Mouse (Mus musculus) hindlimb bud, embryonic 11.5 days (tissue): ENCODE data around the gene Bahcc1.

Experiments
- DNase-seq: peaks from one replicate; pipeline ENCODE4 v3.0.0-alpha.2; 2012; ENCODE audit warnings: low read depth, low spot score; ENCODE audit errors: extremely low spot score

Gene Bahcc1

GRCm38 (mm10) chr11:120311561-120311960 lies 78.8 kb downstream of the Bahcc1 start:
- no peak for DNase-seq

- DNase-seq: no peak
Observed at GRCm38 (mm10) chr11:120312069-120312468, 79.3 kb downstream of the Bahcc1 start.

- DNase-seq: no peak
Observed at GRCm38 (mm10) chr11:120313906-120314685, 81.3 kb downstream of the Bahcc1 start.

GRCm38 (mm10) chr11:120314721-120315415 lies 82.1 kb downstream of the Bahcc1 start:
- no peak for DNase-seq

GRCm38 (mm10) chr11:120315416-120315761 lies 82.6 kb downstream of the Bahcc1 start:
- no peak for DNase-seq

- peak; percentile 93 for DNase-seq
Observed at GRCm38 (mm10) chr11:120315832-120316689, 83.3 kb downstream of the Bahcc1 start.

GRCm38 (mm10) chr11:120316690-120317254 lies 84.0 kb downstream of the Bahcc1 start:
- DNase-seq: no peak

- DNase-seq: no peak
Observed at GRCm38 (mm10) chr11:120317456-120317855, 84.7 kb downstream of the Bahcc1 start.

- DNase-seq: no peak
Observed at GRCm38 (mm10) chr11:120319310-120319709, 86.6 kb downstream of the Bahcc1 start.

- DNase-seq: no peak
Observed at GRCm38 (mm10) chr11:120320156-120320555, 87.4 kb downstream of the Bahcc1 start.

GRCm38 (mm10) chr11:120335431-120336021 lies 102.8 kb downstream of the Bahcc1 start:
- no peak for DNase-seq

GRCm38 (mm10) chr11:120337447-120337846 lies 104.7 kb downstream of the Bahcc1 start:
- DNase-seq: no peak

- no peak for DNase-seq
Observed at GRCm38 (mm10) chr11:120338786-120339185, 106.0 kb downstream of the Bahcc1 start.

- DNase-seq: no peak
Observed at GRCm38 (mm10) chr11:120339978-120340513, 107.3 kb downstream of the Bahcc1 start.

GRCm38 (mm10) chr11:120341661-120342060 lies 108.9 kb downstream of the Bahcc1 start:
- no peak for DNase-seq
